Mouse (Mus musculus) lung, embryonic 16.5 days (tissue): ENCODE measurements at regions not wholly inside any gene's neighbourhood (a gene's known extent, or its start where the extent isn't known, plus 50 kb on each side); places are given as distances from the start of the nearest gene placed in this dataset.

ENCODE experiments used
- ATAC-seq: fragments of 200-750 bp; cut with Nextera tagmentation; 2 replicates; pipeline ENCODE4 v1.8.0; 2017; ENCODE audit warnings: low read depth, mild to moderate bottlenecking, moderate library complexity
- H3K27ac ChIP-seq: fragments of 300-500 bp; sonication (generic); 2 replicates; pipeline ENCODE4 v1.5.1; 2014; ENCODE audit warnings: mild to moderate bottlenecking, control low read depth, low read length
- H3K27me3 ChIP-seq: fragments of 300-500 bp; sonication (generic); 2 replicates; pipeline ENCODE4 v1.6.1; 2014; ENCODE audit warnings: low read depth, low read length, mixed read lengths; ENCODE audit not compliant: control insufficient read depth, insufficient read depth
- H3K36me3 ChIP-seq: fragments of 300-500 bp; sonication (generic); 2 replicates; pipeline ENCODE4 v1.6.1; 2014; ENCODE audit warnings: low read length; ENCODE audit not compliant: control insufficient read depth, insufficient read depth
- H3K4me1 ChIP-seq: fragments of 300-500 bp; sonication (generic); replicated peaks from 2 replicates; pipeline ENCODE4 v1.6.1; 2014; ENCODE audit warnings: low read length, mixed read lengths; ENCODE audit not compliant: control insufficient read depth, insufficient read depth
- H3K4me2 ChIP-seq: fragments of 300-500 bp; sonication (generic); 2 replicates; pipeline ENCODE4 v1.6.1; 2014; ENCODE audit warnings: low read depth, low read length, control low read depth
- H3K4me3 ChIP-seq: fragments of 300-500 bp; sonication (generic); 2 replicates; pipeline ENCODE4 v1.5.1; 2014; ENCODE audit warnings: mild to moderate bottlenecking, low read length, control low read depth
- H3K9ac ChIP-seq: fragments of 300-500 bp; sonication (generic); 2 replicates; pipeline ENCODE4 v1.6.1; 2014; ENCODE audit warnings: low read length, control low read depth
- H3K9me3 ChIP-seq: fragments of 300-500 bp; sonication (generic); 2 replicates; pipeline ENCODE4 v1.6.1; 2016; ENCODE audit warnings: low read length; ENCODE audit not compliant: control insufficient read depth
- WGBS: fragments of 180-500 bp; shearing (Covaris S2); extraction: QIAGEN DNeasy Blood & Tissue Kit; methylation state at CpG from one replicate; pipeline ENCODE4 v1.1.7; 2014; 5-methylcytosine and 5-hydroxymethylcytosine counted together

- Histone ChIP-seq H3K27ac (no peak overlapping the region), H3K4me1 (no peaks in the 10 kb centered on the region), H3K4me2 (no peak overlapping the region), H3K27me3 (no peaks in the 10 kb centered on the region), H3K4me3 (no peak overlapping the region), H3K36me3 (no peaks in the 10 kb centered on the region), H3K9me3 (no peaks in the 10 kb centered on the region), H3K9ac (no peak overlapping the region)
- 79% methylated on average over 5 of the region's 5 CpGs for WGBS
- ATAC-seq: no peak
These were observed 314.3 kb upstream of the Mtpn start for GRCm38 (mm10) chr6:35853993-35854392.

- no peaks in the 10 kb centered on the region for H3K9me3 ChIP-seq
- no peak for ATAC-seq
- no peak overlapping the region for H3K4me2 ChIP-seq
- 78% methylated on average over 16 of the region's 16 CpGs for whole genome bisulfite sequencing
- H3K9ac ChIP-seq: no peak overlapping the region
- no peaks in the 10 kb centered on the region for H3K27me3 ChIP-seq
- H3K4me1 ChIP-seq: no peaks in the 10 kb centered on the region
- H3K27ac ChIP-seq: no peak overlapping the region
- no peak overlapping the region for H3K4me3 ChIP-seq
- H3K36me3 ChIP-seq: no peaks in the 10 kb centered on the region
These were observed 277.0 kb upstream of the Mtpn start for GRCm38 (mm10) chr6:35816657-35817056.

- no peak overlapping the region for H3K4me2 ChIP-seq
- H3K27ac ChIP-seq: no peak overlapping the region
- no peaks in the 10 kb centered on the region for H3K9me3 ChIP-seq
- H3K9ac ChIP-seq: no peak overlapping the region
- 68% methylated on average over 5 of the region's 5 CpGs for WGBS
- no peaks in the 10 kb centered on the region for H3K27me3 ChIP-seq
- no peaks in the 10 kb centered on the region for H3K36me3 ChIP-seq
- ATAC-seq: no peak
- H3K4me1 ChIP-seq: no peaks in the 10 kb centered on the region
- H3K4me3 ChIP-seq: no peak overlapping the region
These were observed 274.8 kb upstream of the Mtpn start for GRCm38 (mm10) chr6:35814476-35814875.

DNA sequence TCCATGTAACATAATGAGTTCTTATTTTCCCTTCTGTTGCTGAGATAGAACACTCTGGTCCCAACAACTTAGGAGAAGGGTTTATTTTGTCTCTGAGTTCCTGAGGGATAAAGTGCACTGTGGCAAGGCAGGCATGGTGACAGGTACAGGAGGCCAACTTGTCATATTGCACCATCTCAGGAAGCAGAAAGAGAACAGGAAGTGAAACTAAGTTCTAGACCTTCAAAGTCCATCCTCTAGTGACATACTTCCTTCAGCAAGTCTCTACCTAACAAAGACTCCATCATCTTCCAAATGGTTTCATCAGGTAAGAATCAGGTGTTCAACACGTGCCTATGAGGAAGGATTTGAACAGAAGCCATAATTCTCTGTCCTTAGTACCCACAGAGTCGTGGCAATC is 266.1 kb upstream of the Mtpn start:
- Histone ChIP-seq H3K4me1 (no peaks in the 10 kb centered on the region), H3K27ac (no peak overlapping the region), H3K9me3 (no peaks in the 10 kb centered on the region), H3K36me3 (no peaks in the 10 kb centered on the region), H3K27me3 (no peaks in the 10 kb centered on the region), H3K4me2 (no peak overlapping the region), H3K4me3 (no peak overlapping the region), H3K9ac (no peak overlapping the region)
- WGBS: 61% methylated on average over 2 of the region's 2 CpGs
- ATAC-seq: no peak

DNA sequence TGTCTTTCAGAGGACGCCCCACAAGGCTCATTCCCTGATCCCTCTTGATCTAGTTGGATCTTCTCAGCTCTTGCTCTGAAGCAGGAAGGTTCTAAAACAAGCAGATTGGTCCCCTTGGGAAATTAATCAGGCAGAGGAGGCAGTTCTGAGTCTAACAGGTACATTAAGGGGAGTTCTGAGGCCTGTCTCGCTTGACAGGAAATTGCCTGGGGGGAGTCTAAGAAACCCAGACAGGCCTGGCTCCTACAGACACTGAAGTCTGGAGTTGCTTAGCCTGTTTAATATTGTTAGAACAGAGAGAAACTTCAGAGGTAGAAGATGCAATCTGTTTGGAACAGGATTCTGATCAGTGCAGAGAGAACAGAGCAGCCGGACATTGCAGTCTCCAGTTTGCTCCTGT is 264.4 kb upstream of the Mtpn start:
- no peak for ATAC-seq
- WGBS: 68% methylated on average over 3 of the region's 3 CpGs
- Histone ChIP-seq H3K9ac (no peak overlapping the region), H3K9me3 (no peaks in the 10 kb centered on the region), H3K36me3 (no peaks in the 10 kb centered on the region), H3K4me2 (no peak overlapping the region), H3K4me1 (no peaks in the 10 kb centered on the region), H3K27ac (no peak overlapping the region), H3K27me3 (no peaks in the 10 kb centered on the region), H3K4me3 (no peak overlapping the region)

- H3K4me3 ChIP-seq: no peak overlapping the region
- no peaks in the 10 kb centered on the region for H3K9me3 ChIP-seq
- H3K4me1 ChIP-seq: no peaks in the 10 kb centered on the region
- no peak overlapping the region for H3K27ac ChIP-seq
- no peak for ATAC-seq
- no peaks in the 10 kb centered on the region for H3K27me3 ChIP-seq
- no peak overlapping the region for H3K9ac ChIP-seq
- WGBS: 90% methylated on average over 1 of the region's 1 CpGs
- H3K4me2 ChIP-seq: no peak overlapping the region
- H3K36me3 ChIP-seq: no peaks in the 10 kb centered on the region
These were observed 240.0 kb upstream of the Mtpn start for GRCm38 (mm10) chr6:35779706-35780105.

DNA sequence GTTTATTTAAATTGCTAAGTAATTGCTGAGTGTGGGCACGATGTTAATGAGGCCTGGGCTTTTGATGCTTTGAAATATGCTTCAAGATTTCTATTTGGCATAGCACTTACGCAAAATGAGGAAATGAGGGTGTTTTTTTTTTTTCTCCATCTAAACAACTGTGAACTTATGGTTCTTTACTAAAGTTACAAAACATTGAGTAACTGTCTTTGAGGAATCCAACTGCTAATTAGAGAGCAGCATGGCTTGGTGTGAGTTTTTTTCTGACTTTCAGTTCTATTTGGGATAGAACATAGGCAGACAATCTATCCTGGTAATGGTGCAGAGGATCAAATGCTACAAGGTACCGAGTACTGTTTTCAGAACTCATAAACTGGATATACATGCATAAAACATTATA is 231.2 kb upstream of the Mtpn start:
- H3K36me3 ChIP-seq: no peaks in the 10 kb centered on the region
- no peak overlapping the region for H3K4me3 ChIP-seq
- H3K27ac ChIP-seq: no peak overlapping the region
- H3K4me2 ChIP-seq: no peak overlapping the region
- no peak overlapping the region for H3K9ac ChIP-seq
- H3K27me3 ChIP-seq: no peaks in the 10 kb centered on the region
- no peaks in the 10 kb centered on the region for H3K9me3 ChIP-seq
- H3K4me1 ChIP-seq: no peaks in the 10 kb centered on the region
- 67% methylated on average over 3 of the region's 3 CpGs for WGBS
- no peak for ATAC-seq

DNA sequence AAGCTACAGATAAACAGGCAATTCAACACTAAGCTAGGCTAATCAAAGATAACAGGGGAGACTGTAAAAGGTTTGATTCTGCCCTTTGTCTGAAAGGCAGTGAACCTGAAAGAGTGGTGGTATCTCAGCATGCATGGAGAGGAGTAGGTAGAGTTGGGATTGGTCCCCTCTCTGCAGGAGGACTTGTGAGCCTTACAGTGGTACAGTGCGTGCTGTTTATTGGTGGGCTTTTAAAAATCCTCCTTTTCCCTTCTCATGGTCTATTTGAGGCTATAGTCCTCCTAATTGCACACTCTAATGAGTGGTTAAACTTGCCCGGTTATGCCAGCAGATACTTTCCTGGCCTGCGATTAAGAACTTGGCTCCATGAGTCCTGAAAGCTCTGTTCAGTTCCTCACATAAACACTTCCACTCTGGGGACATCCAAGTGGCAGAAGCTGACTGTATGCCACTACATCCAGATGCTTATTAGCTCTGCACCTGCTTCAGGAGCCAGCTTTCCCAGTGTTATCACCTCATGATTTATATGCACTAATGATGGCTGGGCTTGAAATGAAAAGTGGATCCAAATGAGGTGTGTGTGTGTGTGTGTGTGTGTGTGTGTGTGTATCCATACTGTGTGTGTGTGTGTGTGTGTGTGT is 220.0 kb upstream of the Mtpn start:
- no peaks in the 10 kb centered on the region for H3K4me1 ChIP-seq
- H3K27me3 ChIP-seq: no peaks in the 10 kb centered on the region
- H3K9me3 ChIP-seq: no peaks in the 10 kb centered on the region
- no peak overlapping the region for H3K9ac ChIP-seq
- H3K4me3 ChIP-seq: no peak overlapping the region
- H3K36me3 ChIP-seq: no peaks in the 10 kb centered on the region
- no peak for ATAC-seq
- H3K4me2 ChIP-seq: no peak overlapping the region
- 86% methylated on average over 3 of the region's 3 CpGs for WGBS
- H3K27ac ChIP-seq: no peak overlapping the region

DNA sequence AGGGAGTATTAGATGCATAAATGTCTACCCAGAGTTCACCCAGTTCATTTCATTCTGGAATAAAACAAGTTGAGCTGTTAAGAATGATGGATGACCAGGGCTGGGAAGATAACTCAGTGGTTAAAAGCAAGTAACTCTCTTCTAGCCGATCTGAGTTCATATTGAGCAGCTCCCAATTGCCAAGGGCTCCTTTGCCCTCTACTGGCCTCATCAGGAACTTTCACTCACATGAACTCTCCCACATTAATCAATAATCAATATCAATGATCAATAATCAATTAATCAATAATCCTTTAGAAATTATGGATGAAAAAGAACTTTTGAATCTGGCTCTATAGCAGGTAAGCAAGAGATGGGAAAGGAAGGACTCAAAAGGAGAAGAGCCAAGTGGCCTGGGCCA is 206.3 kb upstream of the Mtpn start:
- Histone ChIP-seq H3K4me2 (no peak overlapping the region), H3K4me3 (no peak overlapping the region), H3K27ac (no peak overlapping the region), H3K36me3 (no peaks in the 10 kb centered on the region), H3K4me1 (no peaks in the 10 kb centered on the region), H3K9ac (no peak overlapping the region), H3K9me3 (no peaks in the 10 kb centered on the region), H3K27me3 (no peaks in the 10 kb centered on the region)
- 11% methylated on average over 1 of the region's 1 CpGs for WGBS
- ATAC-seq: no peak

DNA sequence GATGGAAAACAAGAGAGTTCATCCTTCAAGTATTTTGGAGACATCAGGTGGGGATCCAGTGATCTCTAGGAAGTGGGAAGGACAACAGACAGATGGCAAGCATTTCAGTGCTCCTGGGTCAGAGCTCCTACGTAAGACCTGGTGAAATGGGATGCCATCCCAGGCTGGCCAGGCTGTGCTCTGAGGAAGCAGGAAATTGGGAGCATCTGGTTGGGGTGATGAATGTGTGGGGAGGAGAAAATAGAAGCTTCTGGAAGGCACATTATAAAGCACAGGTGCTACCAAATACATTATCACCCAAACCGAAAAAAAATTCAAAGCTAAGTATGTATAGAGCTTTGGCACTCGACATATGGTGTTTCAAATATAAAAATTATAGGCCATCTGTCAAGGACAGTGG is 165.9 kb upstream of the Mtpn start:
- H3K4me3 ChIP-seq: no peak overlapping the region
- H3K27me3 ChIP-seq: no peaks in the 10 kb centered on the region
- 79% methylated on average over 3 of the region's 3 CpGs for WGBS
- no peaks in the 10 kb centered on the region for H3K36me3 ChIP-seq
- H3K9ac ChIP-seq: no peak overlapping the region
- ATAC-seq: no peak
- no peaks in the 10 kb centered on the region for H3K4me1 ChIP-seq
- no peak overlapping the region for H3K27ac ChIP-seq
- H3K4me2 ChIP-seq: no peak overlapping the region
- H3K9me3 ChIP-seq: no peaks in the 10 kb centered on the region
